Mouse (Mus musculus): ENCODE data around the gene Pde2a. TPM values are rescaled to one million over a fixed set of nuclear protein-coding genes. Genes with fewer than 3 reads are reported as not detected.

Pde2a gene
- polyA plus RNA-seq, 1 experiment from 2014 or later: 8.9 TPM

DNA sequence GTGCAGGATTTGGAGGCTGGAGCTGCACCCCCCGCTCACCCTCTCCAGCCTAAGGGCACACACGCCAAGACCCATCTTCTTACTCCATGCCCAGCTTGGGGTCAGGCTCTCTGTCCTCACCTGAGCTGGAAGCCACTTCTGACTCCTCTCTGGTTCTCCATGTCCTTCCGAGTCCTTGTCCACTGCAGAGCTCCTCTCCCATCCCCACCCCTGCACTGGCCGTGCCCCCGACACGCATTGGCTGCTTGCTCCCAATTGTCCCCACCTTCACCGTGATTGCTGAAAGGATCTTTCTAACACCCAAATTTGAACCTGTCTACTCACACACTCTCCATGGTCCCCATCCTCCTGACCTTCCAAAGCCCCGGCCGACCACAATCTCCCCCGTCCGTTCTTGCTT is 40.1 kb downstream of the Pde2a start:
- 85% methylated on average over 11 of the region's 11 CpGs for WGBS
- no peaks in the 10 kb centered on the region for H3K9me3 ChIP-seq

GRCm38 (mm10) chr7:101462327-101463068 is 41.0 kb downstream of the Pde2a start:
- Histone ChIP-seq H3K27me3 (no peaks in the 10 kb centered on the region; the same call in 1 of the 2 replicates), H3K4me1 (replicated peaks) (peaks cover 12% of the 10 kb centered on the region), H3K27ac (no peak overlapping the region), H3K4me3 (replicated peaks) (no peak overlapping the region), H3K9me3 (no peaks in the 10 kb centered on the region), H3K36me3 (no peaks in the 10 kb centered on the region), H3K4me2 (no peak overlapping the region), H3K9ac (replicated peaks) (no peak overlapping the region)
- 72% methylated on average over 14 of the region's 14 CpGs for WGBS
- no peak for ATAC-seq (ENCODE audit: insufficient number of reproducible peaks, insufficient read depth, low FRiP score, low TSS enrichment, low read depth)

More for the DNA sequence above, 40.1 kb downstream of the Pde2a start:
- ATAC-seq (ENCODE audit: insufficient number of reproducible peaks, insufficient read depth, low FRiP score, low TSS enrichment, low read depth): no peak
- H3K4me1 ChIP-seq (replicated peaks): peaks cover 12% of the 10 kb centered on the region
- H3K27me3 ChIP-seq: no peaks in the 10 kb centered on the region; the same call in 1 of the 2 replicates
- H3K4me2 ChIP-seq: no peak overlapping the region
- H3K36me3 ChIP-seq: no peaks in the 10 kb centered on the region
- H3K4me3 ChIP-seq (replicated peaks): no peak overlapping the region
- no peak overlapping the region for H3K27ac ChIP-seq
- no peak overlapping the region for H3K9ac ChIP-seq (replicated peaks)

- Histone ChIP-seq H3K27ac (no peak overlapping the region), H3K4me3 (replicated peaks) (no peak overlapping the region), H3K36me3 (no peaks in the 10 kb centered on the region), H3K4me2 (no peak overlapping the region), H3K27me3 (no peaks in the 10 kb centered on the region; the same call in 1 of the 2 replicates), H3K4me1 (replicated peaks) (peaks cover 12% of the 10 kb centered on the region), H3K9ac (replicated peaks) (no peak overlapping the region), H3K9me3 (no peaks in the 10 kb centered on the region)
- ATAC-seq (ENCODE audit: insufficient number of reproducible peaks, insufficient read depth, low FRiP score, low TSS enrichment, low read depth): no peak
- WGBS: 77% methylated on average over 11 of the region's 11 CpGs
These were observed 42.3 kb downstream of the Pde2a start for GRCm38 (mm10) chr7:101463665-101464271.

GRCm38 (mm10) chr7:101464927-101465326 is 43.4 kb downstream of the Pde2a start:
- Histone ChIP-seq H3K4me1 (replicated peaks) (peaks cover 12% of the 10 kb centered on the region), H3K4me3 (replicated peaks) (no peak overlapping the region), H3K4me2 (no peak overlapping the region), H3K36me3 (no peaks in the 10 kb centered on the region), H3K27me3 (no peaks in the 10 kb centered on the region; the same call in 1 of the 2 replicates), H3K9me3 (no peaks in the 10 kb centered on the region), H3K9ac (replicated peaks) (no peak overlapping the region), H3K27ac (no peak overlapping the region)
- ATAC-seq (ENCODE audit: insufficient number of reproducible peaks, insufficient read depth, low FRiP score, low TSS enrichment, low read depth): no peak
- whole genome bisulfite sequencing: 54% methylated on average over 4 of the region's 4 CpGs

GRCm38 (mm10) chr7:101465392-101465791 is 43.9 kb downstream of the Pde2a start:
- H3K4me3 ChIP-seq (replicated peaks): no peak overlapping the region
- no peak for ATAC-seq (ENCODE audit: insufficient number of reproducible peaks, insufficient read depth, low FRiP score, low TSS enrichment, low read depth)
- no peaks in the 10 kb centered on the region for H3K36me3 ChIP-seq
- no peak overlapping the region for H3K27ac ChIP-seq
- H3K4me2 ChIP-seq: no peak overlapping the region
- 18% methylated on average over 14 of the region's 14 CpGs for WGBS
- no peaks in the 10 kb centered on the region for H3K9me3 ChIP-seq
- 0 out of 2 replicates have a peak overlapping the region, but pooled peaks have one; percentile 2 for H3K9ac ChIP-seq (replicated peaks)
- no peaks in the 10 kb centered on the region; the same call in 1 of the 2 replicates for H3K27me3 ChIP-seq
- peaks cover 12% of the 10 kb centered on the region for H3K4me1 ChIP-seq (replicated peaks)

- 84% methylated on average over 8 of the region's 8 CpGs for WGBS
- Histone ChIP-seq H3K27ac (no peak overlapping the region), H3K9ac (replicated peaks) (no peak overlapping the region)
These were observed 44.5 kb downstream of the Pde2a start for GRCm38 (mm10) chr7:101465850-101466580.

GRCm38 (mm10) chr7:101466581-101467081 is 45.1 kb downstream of the Pde2a start:
- Histone ChIP-seq H3K9me3 (no peaks in the 10 kb centered on the region), H3K27ac (no peak overlapping the region), H3K4me1 (replicated peaks) (peaks cover 13% of the 10 kb centered on the region), H3K4me3 (replicated peaks) (no peak overlapping the region), H3K27me3 (no peaks in the 10 kb centered on the region; the same call in 1 of the 2 replicates), H3K9ac (replicated peaks) (no peak overlapping the region), H3K36me3 (no peaks in the 10 kb centered on the region), H3K4me2 (no peak overlapping the region)
- no peak for ATAC-seq (ENCODE audit: insufficient number of reproducible peaks, insufficient read depth, low FRiP score, low TSS enrichment, low read depth)
- 87% methylated on average over 6 of the region's 6 CpGs for WGBS

More at GRCm38 (mm10) chr7:101465850-101466580, 44.5 kb downstream of the Pde2a start:
- Histone ChIP-seq H3K4me1 (replicated peaks) (peaks cover 12% of the 10 kb centered on the region), H3K36me3 (no peaks in the 10 kb centered on the region), H3K4me2 (no peak overlapping the region), H3K27me3 (no peaks in the 10 kb centered on the region; the same call in 1 of the 2 replicates), H3K9me3 (no peaks in the 10 kb centered on the region), H3K4me3 (replicated peaks) (no peak overlapping the region)
- ATAC-seq (ENCODE audit: insufficient number of reproducible peaks, insufficient read depth, low FRiP score, low TSS enrichment, low read depth): no peak

- no peaks in the 10 kb centered on the region for H3K36me3 ChIP-seq
- WGBS: 92% methylated on average over 2 of the region's 2 CpGs
- no peaks in the 10 kb centered on the region for H3K9me3 ChIP-seq
- H3K4me1 ChIP-seq (replicated peaks): peaks cover 3% of the 10 kb centered on the region; the same call in 1 of the 2 replicates
- no peak for ATAC-seq (ENCODE audit: insufficient number of reproducible peaks, insufficient read depth, low FRiP score, low TSS enrichment, low read depth)
- H3K27me3 ChIP-seq: no peaks in the 10 kb centered on the region
- no peak overlapping the region for H3K4me2 ChIP-seq
- H3K4me3 ChIP-seq (replicated peaks): no peak overlapping the region
- H3K27ac ChIP-seq: no peak overlapping the region
- H3K9ac ChIP-seq (replicated peaks): no peak overlapping the region
These were observed 49.9 kb downstream of the Pde2a start for GRCm38 (mm10) chr7:101471423-101471822.

GRCm38 (mm10) chr7:101471968-101472480 is 50.5 kb downstream of the Pde2a start:
- no peaks in the 10 kb centered on the region for H3K27me3 ChIP-seq
- no peak overlapping the region for H3K4me2 ChIP-seq
- H3K4me1 ChIP-seq (replicated peaks): peaks cover 3% of the 10 kb centered on the region; the same call in 1 of the 2 replicates
- no peak for ATAC-seq (ENCODE audit: insufficient number of reproducible peaks, insufficient read depth, low FRiP score, low TSS enrichment, low read depth)
- H3K36me3 ChIP-seq: no peaks in the 10 kb centered on the region
- H3K9me3 ChIP-seq: no peaks in the 10 kb centered on the region
- H3K27ac ChIP-seq: no peak overlapping the region
- WGBS: 79% methylated on average over 3 of the region's 3 CpGs
- no peak overlapping the region for H3K9ac ChIP-seq (replicated peaks)
- H3K4me3 ChIP-seq (replicated peaks): no peak overlapping the region

GRCm38 (mm10) chr7:101472598-101473558 is 51.4 kb downstream of the Pde2a start:
- 56% methylated on average over 10 of the region's 10 CpGs for whole genome bisulfite sequencing
- no peak for ATAC-seq (ENCODE audit: insufficient number of reproducible peaks, insufficient read depth, low FRiP score, low TSS enrichment, low read depth)
- H3K9me3 ChIP-seq: no peaks in the 10 kb centered on the region

More at GRCm38 (mm10) chr7:101472598-101473558, 51.4 kb downstream of the Pde2a start:
- Histone ChIP-seq H3K36me3 (no peaks in the 10 kb centered on the region), H3K9ac (replicated peaks) (no peak overlapping the region), H3K4me1 (replicated peaks) (peaks cover 3% of the 10 kb centered on the region; the same call in 1 of the 2 replicates), H3K27ac (no peak overlapping the region), H3K4me3 (replicated peaks) (no peak overlapping the region), H3K27me3 (no peaks in the 10 kb centered on the region), H3K4me2 (no peak overlapping the region)
